ENCODE assay signal across 30 mouse cellular contexts in the genomic region with DNA sequence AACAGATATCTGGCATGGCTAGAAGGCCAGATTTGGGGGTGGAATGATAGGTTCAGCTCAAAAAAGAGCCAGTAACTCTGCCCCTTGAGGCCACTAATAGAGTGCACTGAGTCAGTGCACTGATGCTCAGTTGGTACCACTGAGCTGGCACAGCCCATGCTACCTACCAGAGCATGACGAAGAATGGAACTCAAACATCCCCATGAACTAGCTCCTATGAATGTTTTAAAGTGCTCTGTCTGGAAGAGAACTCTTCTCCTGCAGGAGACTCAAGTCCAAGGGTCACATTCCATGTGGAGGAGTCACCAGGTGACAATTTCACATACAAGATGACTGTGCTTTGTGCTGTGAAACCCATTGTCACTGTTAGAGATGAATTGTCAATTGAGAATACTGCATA. TPM values are rescaled to one million over a fixed set of nuclear protein-coding genes. Genes with fewer than 3 reads are reported as not detected.
DNase-seq lines count a peak whose midpoint lies in the region; ATAC-seq and TF ChIP-seq lines count a peak whose summit lies in the region.
"Had no signal": no experiment of that assay in that cellular context is flagged by ENCODE, and none has a peak within 500 bp of the region (broad histone marks: within the 10 kb centered on the region; RNA-seq: fewer than 3 reads in every experiment).

No protein-coding gene starts in this region.

- H3K27ac ChIP-seq in kidney, embryonic 15.5 days, result no peak overlapping the region
- H3K27ac ChIP-seq in intestine, postnatal 0 days (ENCODE audit: low read depth, low read length), result no peak overlapping the region
- H3K27ac ChIP-seq in hindbrain, embryonic 16.5 days (ENCODE audit: low read depth, low read length), result no peak overlapping the region
- H3K27ac ChIP-seq: embryonic facial prominence, embryonic 10.5 days; forebrain, embryonic 13.5 days; heart, embryonic 10.5 days; heart, embryonic 15.5 days; hindbrain, postnatal 0 days; left cerebral cortex, adult 2 months; limb, embryonic 12.5 days; liver, embryonic 15.5 days; lung, embryonic 15.5 days had no signal

- H3K27me3 ChIP-seq in kidney, embryonic 15.5 days, result no peaks in the 10 kb centered on the region
- H3K27me3 ChIP-seq in intestine, postnatal 0 days (replicated peaks; ENCODE audit: control insufficient read depth, insufficient read depth, low read length), result no peaks in the 10 kb centered on the region
- H3K27me3 ChIP-seq in hindbrain, embryonic 16.5 days (replicated peaks; ENCODE audit: control insufficient read depth, insufficient read depth, low read length), result no peaks in the 10 kb centered on the region
- H3K27me3 ChIP-seq: embryonic facial prominence, embryonic 15.5 days; forebrain, embryonic 13.5 days; heart, embryonic 15.5 days; limb, embryonic 12.5 days; liver, embryonic 15.5 days; lung, embryonic 15.5 days had no signal

- ATAC-seq in kidney, embryonic 15.5 days (replicated peaks; ENCODE audit: low FRiP score), result no peak
- peak; percentile 78 for ATAC-seq in intestine, postnatal 0 days
- no peak for ATAC-seq in hindbrain, embryonic 16.5 days
- ATAC-seq: activated CD4-positive, CD25-positive, alpha-beta regulatory T cell, adult 4 months; forebrain, embryonic 13.5 days; hindbrain, postnatal 0 days; midbrain, embryonic 16.5 days had no signal

- peak; percentile 67 to 69 for DNase-seq in kidney, adult 8-10 months
- peak; percentile 51 to 53 for DNase-seq in kidney, postnatal 25 days
- DNase-seq in c-Kit-positive CD71-positive TER-119-positive erythroid progenitor cells, embryonic 14.5 days (ENCODE audit: low spot score), result no peak
- no peak for DNase-seq in layer of hippocampus, adult 18-20 months (ENCODE audit: low spot score in 2 of 2)
- DNase-seq: adrenal gland, adult 2 months; adrenal gland, postnatal 36 days; cerebellum, adult 2 months; cerebellum, postnatal 14 days; gastrocnemius, postnatal 14 days; lung, postnatal 36 days; right cerebral cortex, postnatal 25 days; thymus, postnatal 4 days had no signal

- H3K4me2 ChIP-seq in kidney, embryonic 15.5 days, result no peak overlapping the region
- H3K4me2 ChIP-seq in intestine, postnatal 0 days (replicated peaks; ENCODE audit: low read depth), result no peak overlapping the region
- no peak overlapping the region for H3K4me2 ChIP-seq in hindbrain, embryonic 16.5 days (ENCODE audit: low read length)
- H3K4me2 ChIP-seq: embryonic facial prominence, embryonic 15.5 days; forebrain, embryonic 13.5 days; heart, embryonic 15.5 days; limb, embryonic 12.5 days; liver, embryonic 15.5 days; lung, embryonic 15.5 days; midbrain, embryonic 11.5 days had no signal

- TF ChIP-seq CTCF in intestine, postnatal 0 days (IDR thresholded peaks at IDR 0.05; ENCODE audit: low read depth), result no peak

- no peaks in the 10 kb centered on the region for H3K9me3 ChIP-seq in kidney, embryonic 15.5 days (replicated peaks)
- no peaks in the 10 kb centered on the region for H3K9me3 ChIP-seq in intestine, postnatal 0 days (ENCODE audit: control insufficient read depth)
- H3K9me3 ChIP-seq in hindbrain, embryonic 16.5 days (ENCODE audit: control insufficient read depth, low read length), result no peaks in the 10 kb centered on the region
- H3K9me3 ChIP-seq: embryonic facial prominence, embryonic 10.5 days; embryonic facial prominence, embryonic 15.5 days; forebrain, embryonic 13.5 days; heart, embryonic 10.5 days; heart, embryonic 15.5 days; limb, embryonic 12.5 days; liver, embryonic 15.5 days; lung, embryonic 15.5 days had no signal

- no peaks in the 10 kb centered on the region for H3K36me3 ChIP-seq in kidney, embryonic 15.5 days
- no peaks in the 10 kb centered on the region for H3K36me3 ChIP-seq in intestine, postnatal 0 days (ENCODE audit: control insufficient read depth, insufficient read depth)
- no peaks in the 10 kb centered on the region for H3K36me3 ChIP-seq in hindbrain, embryonic 16.5 days (ENCODE audit: control insufficient read depth, insufficient read depth, low read length)
- H3K36me3 ChIP-seq: embryonic facial prominence, embryonic 10.5 days; embryonic facial prominence, embryonic 15.5 days; heart, embryonic 10.5 days; heart, embryonic 15.5 days; limb, embryonic 12.5 days; liver, embryonic 15.5 days; lung, embryonic 15.5 days had no signal

- no peak overlapping the region for H3K9ac ChIP-seq in kidney, embryonic 15.5 days
- no peak overlapping the region for H3K9ac ChIP-seq in intestine, postnatal 0 days (ENCODE audit: low read depth, low read length)
- no peak overlapping the region for H3K9ac ChIP-seq in hindbrain, embryonic 16.5 days (ENCODE audit: low read depth, low read length)
- H3K9ac ChIP-seq: embryonic facial prominence, embryonic 15.5 days; forebrain, embryonic 13.5 days; heart, embryonic 15.5 days; limb, embryonic 12.5 days; liver, embryonic 15.5 days; lung, embryonic 15.5 days had no signal

- WGBS in kidney, embryonic 15.5 days, result 86% methylated on average over 1 of the region's 1 CpGs
- WGBS in intestine, postnatal 0 days, result 65% methylated on average over 1 of the region's 1 CpGs
- 92% methylated on average over 1 of the region's 1 CpGs for WGBS in hindbrain, embryonic 16.5 days

- H3K4me1 ChIP-seq in kidney, embryonic 15.5 days, result peaks cover 11% of the 10 kb centered on the region
- no peaks in the 10 kb centered on the region; the same call in 1 of the 2 replicates for H3K4me1 ChIP-seq in intestine, postnatal 0 days (replicated peaks; ENCODE audit: control insufficient read depth, insufficient read depth, low read length)
- no peaks in the 10 kb centered on the region for H3K4me1 ChIP-seq in hindbrain, embryonic 16.5 days (ENCODE audit: control insufficient read depth, insufficient read depth, low read depth, low read length)
- H3K4me1 ChIP-seq: embryonic facial prominence, embryonic 15.5 days; forebrain, embryonic 13.5 days; heart, embryonic 15.5 days; limb, embryonic 12.5 days; liver, embryonic 15.5 days; lung, embryonic 15.5 days had no signal

- no peak overlapping the region for H3K4me3 ChIP-seq in kidney, embryonic 15.5 days (replicated peaks)
- H3K4me3 ChIP-seq in intestine, postnatal 0 days (ENCODE audit: low read depth, low read length), result no peak overlapping the region
- H3K4me3 ChIP-seq in hindbrain, embryonic 16.5 days (ENCODE audit: low read length), result no peak overlapping the region
- H3K4me3 ChIP-seq: embryonic facial prominence, embryonic 10.5 days; embryonic facial prominence, embryonic 15.5 days; forebrain, embryonic 13.5 days; heart, embryonic 10.5 days; heart, embryonic 15.5 days; left cerebral cortex, adult 2 months; limb, embryonic 12.5 days; liver, embryonic 15.5 days; lung, embryonic 15.5 days had no signal

RNA-seq across cellular contexts. Expression of a gene that starts 13.1 kb away (rescaled TPM):
- 24.3 and 27.0 TPM in 2 replicates for polyA plus RNA-seq in kidney, embryonic 15.5 days (2015; fragmentation: Nextera tagmentation; extraction: Ambion mirVana)
- 67.6 and 73.2 TPM in 2 replicates for polyA plus RNA-seq in intestine, postnatal 0 days (2015; fragmentation: Nextera tagmentation; extraction: Ambion mirVana)
- 6.6 and 7.3 TPM in 2 replicates for polyA plus RNA-seq in hindbrain, embryonic 16.5 days (2015; fragmentation: Nextera tagmentation; extraction: Ambion mirVana)
- total RNA-seq in layer of hippocampus, adult 18-20 months (2021), result 10 to 100 TPM; 15.7 to 16.3 TPM

RNA-seq across cellular contexts. Expression of a gene that starts 34.0 kb away (rescaled TPM):
- 1.6 TPM in 2 replicates for polyA plus RNA-seq in kidney, embryonic 15.5 days (2015; fragmentation: Nextera tagmentation; extraction: Ambion mirVana)
- 1.1 and 1.4 TPM in 2 replicates for polyA plus RNA-seq in intestine, postnatal 0 days (2015; fragmentation: Nextera tagmentation; extraction: Ambion mirVana)
- polyA plus RNA-seq in hindbrain, embryonic 16.5 days (2015; fragmentation: Nextera tagmentation; extraction: Ambion mirVana), result 0.29 and 0.33 TPM in 2 replicates
- total RNA-seq in layer of hippocampus, adult 18-20 months (2021), result under 1 TPM; 0.25 to 0.35 TPM
- total RNA-seq: granulocyte monocyte progenitor cell, adult 5-6 weeks; megakaryocyte, adult 5-6 weeks had no signal

Comparison
In these comparisons a context has a peak if more than half of its experiments do, and no peak if none do; other contexts are left out.
1. DNase-seq: peak in kidney, adult 8-10 months (2 of 2) and kidney, postnatal 25 days (2 of 2); none in c-Kit-positive CD71-positive TER-119-positive erythroid progenitor cells, embryonic 14.5 days (single experiment) and layer of hippocampus, adult 18-20 months (0 of 2).